Mouse (Mus musculus) ES-Bruce4 (cell line): Measurements from ENCODE around the gene Fam222b. TPM values are rescaled to one million over a fixed set of nuclear protein-coding genes. Genes with fewer than 3 reads are reported as not detected.

Experiments used
- H3K27ac ChIP-seq: 2 replicates; pipeline ENCODE4 v1.5.1; 2012; ENCODE audit warnings: low read length, inconsistent platforms; ENCODE audit not compliant: insufficient read depth
- H3K27me3 ChIP-seq: 2 replicates; pipeline ENCODE4 v1.6.1; 2012; ENCODE audit warnings: mild to moderate bottlenecking, low read length, inconsistent platforms; ENCODE audit not compliant: control insufficient read depth, poor library complexity, insufficient read depth, severe bottlenecking
- H3K36me3 ChIP-seq: 2 replicates; pipeline ENCODE4 v1.6.1; 2012; ENCODE audit warnings: inconsistent platforms, mild to moderate bottlenecking, low read length, moderate library complexity; ENCODE audit not compliant: control insufficient read depth, poor library complexity, insufficient read depth, severe bottlenecking
- H3K4me1 ChIP-seq: one replicate; pipeline ENCODE4 v1.8.1; 2011; ENCODE audit warnings: low read length; ENCODE audit not compliant: control insufficient read depth, insufficient read depth
- H3K4me3 ChIP-seq: 2 replicates; pipeline ENCODE4 v1.5.1; 2011; ENCODE audit warnings: low read depth, mild to moderate bottlenecking, low read length
- H3K9ac ChIP-seq: 2 replicates; pipeline ENCODE4 v1.6.1; 2012; ENCODE audit warnings: low read depth, mild to moderate bottlenecking, inconsistent platforms; ENCODE audit not compliant: poor library complexity, severe bottlenecking
- H3K9me3 ChIP-seq: replicated peaks from 2 replicates; pipeline ENCODE4 v1.6.1; 2012; ENCODE audit warnings: mild to moderate bottlenecking, low read length, inconsistent platforms; ENCODE audit not compliant: control insufficient read depth, poor library complexity, insufficient read depth, severe bottlenecking
- CTCF ChIP-seq: IDR thresholded peaks from one replicate; pipeline ENCODE4 v1.8.1; 2011; ENCODE audit warnings: low read depth, low read length
- EP300 ChIP-seq: IDR thresholded peaks from 2 replicates; pipeline ENCODE4 v1.6.1; 2011; ENCODE audit warnings: low read depth, low read length; ENCODE audit not compliant: insufficient read depth
- POLR2A ChIP-seq: IDR thresholded peaks from one replicate; pipeline ENCODE4 v1.8.1; 2011; ENCODE audit warnings: low read length; ENCODE audit not compliant: insufficient read depth
- polyA plus RNA-seq: library from polyadenylated mRNA; stranded (reverse); fragments of >200 nt; gene quantifications from 2 replicates; pipeline ENCODE4 v1.2.4, GENCODE M21; 2011; ENCODE audit warnings: low read depth; ENCODE audit not compliant: missing spikeins, insufficient read depth, insufficient read length

The Fam222b gene
- polyA plus RNA-seq, 1 experiment = 17.5 TPM

GRCm38 (mm10) chr11:78062563-78062962 lies 31.9 kb upstream of the Fam222b start:
- no peaks in the 10 kb centered on the region for H3K36me3 ChIP-seq
- no peaks in the 10 kb centered on the region for H3K4me1 ChIP-seq
- no peak overlapping the region for H3K9ac ChIP-seq
- TF ChIP-seq POLR2A (no peak), CTCF (no peak), EP300 (no peak)
- H3K27me3 ChIP-seq = no peaks in the 10 kb centered on the region
- H3K4me3 ChIP-seq = no peak overlapping the region
- no peak overlapping the region for H3K27ac ChIP-seq
- H3K9me3 ChIP-seq = no peaks in the 10 kb centered on the region

- H3K36me3 ChIP-seq = no peaks in the 10 kb centered on the region
- H3K27me3 ChIP-seq = no peaks in the 10 kb centered on the region
- H3K27ac ChIP-seq = no peak overlapping the region
- no peaks in the 10 kb centered on the region for H3K9me3 ChIP-seq
- H3K4me1 ChIP-seq = no peaks in the 10 kb centered on the region
- H3K4me3 ChIP-seq = no peak overlapping the region
- no peak overlapping the region for H3K9ac ChIP-seq
- TF ChIP-seq CTCF = no peak
These were observed 28.6 kb upstream of the Fam222b start for GRCm38 (mm10) chr11:78065906-78066305.

- Histone ChIP-seq H3K36me3 (no peaks in the 10 kb centered on the region), H3K9me3 (no peaks in the 10 kb centered on the region), H3K27me3 (no peaks in the 10 kb centered on the region), H3K4me3 (no peak overlapping the region), H3K27ac (no peak overlapping the region), H3K9ac (no peak overlapping the region), H3K4me1 (no peaks in the 10 kb centered on the region)
- TF ChIP-seq POLR2A (no peak), CTCF (no peak), EP300 (no peak)
These were observed 27.8 kb upstream of the Fam222b start for GRCm38 (mm10) chr11:78066641-78067040.

GRCm38 (mm10) chr11:78067566-78067965 lies 26.9 kb upstream of the Fam222b start:
- no peak for TF ChIP-seq EP300
- no peak for TF ChIP-seq POLR2A
- no peak for TF ChIP-seq CTCF
- no peaks in the 10 kb centered on the region for H3K9me3 ChIP-seq
- no peak overlapping the region for H3K27ac ChIP-seq

GRCm38 (mm10) chr11:78069130-78069529 lies 25.3 kb upstream of the Fam222b start:
- no peak overlapping the region for H3K4me3 ChIP-seq
- no peaks in the 10 kb centered on the region for H3K9me3 ChIP-seq
- H3K4me1 ChIP-seq = peaks cover 5% of the 10 kb centered on the region
- no peak overlapping the region for H3K27ac ChIP-seq
- TF ChIP-seq CTCF (no peak), POLR2A (no peak), EP300 (no peak)
- no peak overlapping the region for H3K9ac ChIP-seq
- peaks cover 5% of the 10 kb centered on the region for H3K36me3 ChIP-seq
- H3K27me3 ChIP-seq = no peaks in the 10 kb centered on the region

More at GRCm38 (mm10) chr11:78067566-78067965, 26.9 kb upstream of the Fam222b start:
- Histone ChIP-seq H3K27me3 (no peaks in the 10 kb centered on the region), H3K4me3 (no peak overlapping the region), H3K4me1 (peaks cover 5% of the 10 kb centered on the region), H3K9ac (no peak overlapping the region), H3K36me3 (no peaks in the 10 kb centered on the region)

- Histone ChIP-seq H3K4me3 (no peak overlapping the region), H3K9me3 (no peaks in the 10 kb centered on the region), H3K36me3 (peaks cover 8% of the 10 kb centered on the region), H3K4me1 (peaks cover 5% of the 10 kb centered on the region), H3K27me3 (no peaks in the 10 kb centered on the region), H3K9ac (no peak overlapping the region), H3K27ac (no peak overlapping the region)
- TF ChIP-seq POLR2A (no peak), EP300 (no peak), CTCF (no peak)
These were observed 24.8 kb upstream of the Fam222b start for GRCm38 (mm10) chr11:78069646-78070045.
